Mouse (Mus musculus) brain, embryonic 14.5 days (tissue): ENCODE data around the gene Olfr1129. TPM values are rescaled to one million over a fixed set of nuclear protein-coding genes. Genes with fewer than 3 reads are reported as not detected.
"Not testable (repeated sequence)": the region's sequence is repeated elsewhere in the genome, so short reads cannot be mapped to it uniquely, and the experiment has no call there.

Source experiments
- DNase-seq: peaks from one replicate; pipeline ENCODE4 v3.0.0-alpha.2; 2011; ENCODE audit warnings: low read depth
- CTCF ChIP-seq: fragments of 200-500 bp; IDR thresholded peaks from 2 replicates; pipeline ENCODE4 v1.5.1; 2012; ENCODE audit warnings: inconsistent platforms, mild to moderate bottlenecking, moderate library complexity, borderline replicate concordance; ENCODE audit not compliant: insufficient read depth, insufficient read length; ENCODE audit errors: extremely low read depth
- POLR2A ChIP-seq: fragments of 200-500 bp; IDR thresholded peaks from 2 replicates; pipeline ENCODE4 v1.6.1; 2012; ENCODE audit warnings: mild to moderate bottlenecking, inconsistent platforms, borderline replicate concordance; ENCODE audit not compliant: poor library complexity, insufficient read depth, insufficient read length, severe bottlenecking; ENCODE audit errors: extremely low read depth
- polyA plus RNA-seq: library from polyadenylated mRNA; depleted of rRNA; stranded (reverse); fragments of >200 nt; gene quantifications from 2 replicates; pipeline ENCODE4 v1.2.3, GENCODE M21; 2012; rRNA removed

The Olfr1129 gene
- not detected in 2 replicates for polyA plus RNA-seq

DNA sequence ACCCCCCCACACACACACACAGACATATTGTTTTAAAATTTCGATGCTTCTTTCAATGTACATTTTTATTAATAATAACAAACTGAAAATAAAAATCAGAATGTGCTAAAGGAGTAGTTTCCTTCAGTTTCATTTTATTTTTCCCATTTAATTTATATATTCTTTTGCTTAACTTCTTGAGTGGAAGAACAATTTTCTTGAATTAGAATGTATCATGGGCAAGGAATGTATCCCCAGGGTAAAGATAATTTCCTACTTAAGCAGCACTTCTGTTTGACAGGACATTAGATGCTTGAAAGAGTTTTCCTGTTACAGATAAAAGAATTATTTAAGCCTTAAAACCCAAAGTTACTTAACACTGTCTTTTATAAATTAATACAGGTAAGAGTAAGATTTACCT, at the start of gene Olfr1129:
Gene Olfr1129, plus strand, starts transcription at position 301 of the 400 bp plus-strand sequence.
- DNase-seq = not testable (repeated sequence)

DNA sequence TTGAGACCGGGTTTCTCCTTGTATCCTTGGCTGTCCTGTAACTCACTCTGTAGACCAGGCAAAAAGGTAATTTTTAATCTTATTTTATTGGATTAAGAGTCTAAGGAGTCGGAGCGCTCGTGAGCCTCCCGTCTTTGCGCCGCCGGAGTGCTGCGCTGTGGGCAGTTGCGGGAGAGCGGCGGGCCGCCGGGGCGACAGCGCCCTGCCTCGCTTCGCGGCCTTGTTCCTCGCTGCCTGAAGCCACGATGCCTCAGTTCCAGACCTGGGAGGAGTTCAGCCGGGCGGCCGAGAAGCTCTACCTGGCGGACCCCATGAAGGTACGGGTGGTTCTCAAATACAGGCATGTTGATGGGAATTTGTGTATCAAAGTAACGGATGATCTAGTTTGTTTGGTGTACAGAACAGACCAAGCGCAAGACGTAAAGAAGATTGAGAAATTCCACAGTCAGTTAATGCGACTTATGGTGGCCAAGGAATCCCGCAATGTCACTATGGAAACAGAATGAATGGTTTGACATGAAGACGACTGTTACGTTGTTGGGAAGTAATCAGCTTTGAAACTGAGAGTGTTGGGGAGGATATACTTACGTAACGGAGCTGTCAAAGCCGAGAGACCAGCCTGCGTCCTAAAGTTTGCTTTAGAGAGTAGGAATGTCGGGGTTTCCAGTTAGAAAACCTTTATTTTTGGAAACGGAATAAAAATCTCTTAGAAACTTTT, 47.6 kb upstream of the Olfr1129 start:
- DNase-seq = peak; percentile 46

DNA sequence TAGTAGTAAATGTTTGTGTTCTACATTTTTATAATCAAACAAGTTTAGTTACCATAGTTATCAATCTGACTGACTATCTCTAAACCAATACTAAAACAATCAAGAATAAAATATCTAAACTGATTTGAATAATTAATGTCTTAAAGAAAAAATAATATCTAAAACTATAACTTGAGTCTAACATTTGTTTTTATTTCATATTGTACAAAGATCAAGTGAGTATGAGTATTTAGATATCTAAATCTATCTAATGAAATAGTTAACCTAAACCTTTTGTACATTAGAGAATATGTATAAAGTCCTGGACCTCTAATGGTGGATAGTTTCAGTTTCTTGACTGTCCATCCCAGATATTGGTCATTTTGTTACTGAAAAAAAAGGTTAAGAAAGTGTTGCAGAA, 42.2 kb upstream of the Olfr1129 start, which contains the start of gene Olfr153:
Gene Olfr153, plus strand, starts transcription at position 301 of the 400 bp plus-strand sequence.
- DNase-seq = no peak
- no peak for TF ChIP-seq POLR2A
- TF ChIP-seq CTCF = no peak

DNA sequence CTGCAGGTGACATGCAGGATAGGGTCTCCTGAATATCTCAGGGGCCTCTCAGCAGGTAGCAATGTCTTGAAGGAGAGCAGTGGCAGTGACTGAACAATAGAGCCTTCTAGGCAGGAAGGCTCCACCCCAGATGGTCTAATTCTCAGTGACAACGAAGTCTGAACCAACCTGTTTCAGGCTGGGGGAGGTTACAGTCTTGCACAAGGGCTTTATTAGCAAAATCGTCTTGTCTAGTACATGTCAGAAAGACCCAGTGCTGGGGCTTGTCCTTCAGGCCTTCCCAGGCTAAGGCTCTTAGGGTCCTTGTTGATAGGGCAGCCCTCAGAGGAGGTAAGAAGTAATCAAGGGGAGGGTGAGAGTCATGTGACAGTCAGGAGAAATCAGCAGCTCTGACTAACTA, 38.9 kb upstream of the Olfr1129 start:
- DNase-seq = no peak
- no peak for TF ChIP-seq CTCF
- TF ChIP-seq POLR2A = no peak

DNA sequence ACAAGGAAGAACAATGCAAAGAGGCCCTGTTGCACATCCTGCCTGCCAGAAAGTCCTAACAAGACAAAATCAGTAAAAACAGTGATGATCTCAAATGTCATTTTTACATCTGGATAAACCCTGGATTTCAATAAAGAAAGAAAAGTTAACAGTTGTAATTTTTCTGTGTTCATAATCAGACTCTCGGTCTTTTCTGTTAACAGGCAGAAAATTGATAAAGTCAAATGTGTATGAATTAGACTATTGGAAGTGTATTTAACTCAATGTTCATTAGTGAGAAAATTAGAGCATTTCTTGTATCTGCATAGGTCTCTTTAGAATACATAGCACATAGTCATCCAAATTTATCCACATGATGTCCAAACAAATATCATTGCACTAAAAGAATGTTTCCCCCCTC, 28.3 kb upstream of the Olfr1129 start, which contains the start of gene Olfr1128:
Gene Olfr1128, minus strand, starts transcription at position 101 of the 400 bp plus-strand sequence.
- DNase-seq = no peak
- TF ChIP-seq CTCF = no peak
- TF ChIP-seq POLR2A = no peak

DNA sequence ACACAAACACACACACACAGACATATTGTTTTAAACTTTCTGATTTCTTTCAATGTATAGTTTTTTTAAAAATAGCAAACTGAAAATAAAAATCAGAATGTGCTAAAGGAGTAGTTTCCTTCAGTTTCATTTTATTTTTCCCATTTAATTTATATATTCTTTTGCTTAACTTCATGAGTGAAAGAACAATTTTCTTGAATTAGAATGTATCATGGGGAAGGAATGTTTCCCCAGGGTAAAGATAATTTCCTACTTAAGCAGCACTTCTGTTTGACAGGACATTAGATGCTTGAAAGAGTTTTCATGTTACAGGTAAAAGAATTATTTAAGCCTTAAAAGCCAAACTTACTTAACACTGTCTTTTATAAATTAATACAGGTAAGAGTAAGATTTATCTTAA, 32.2 kb downstream of the Olfr1129 start, which contains the start of gene Olfr1130:
Gene Olfr1130, plus strand, starts transcription at position 301 of the 400 bp plus-strand sequence.
- not testable (repeated sequence) for DNase-seq

DNA sequence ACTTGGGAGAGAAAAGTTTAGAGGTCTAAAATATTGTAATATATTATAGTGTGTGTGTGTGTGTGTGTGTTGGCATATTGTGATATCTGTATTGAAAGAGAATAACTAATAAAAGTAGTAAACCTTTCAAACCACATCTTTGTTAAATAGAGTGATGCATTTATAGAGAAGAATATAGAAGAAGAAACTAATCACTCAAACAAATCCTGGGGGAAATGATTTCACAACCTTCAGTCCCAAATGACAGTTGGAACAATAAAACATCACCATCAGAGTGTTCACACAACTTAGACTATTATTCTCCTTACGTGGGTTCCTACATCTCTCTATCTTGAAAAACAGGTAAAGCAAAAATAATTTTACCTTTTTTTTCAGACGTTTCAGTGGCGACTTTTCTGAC, 53.1 kb downstream of the Olfr1129 start, which contains the start of gene Olfr1131:
Gene Olfr1131, plus strand, starts transcription at position 301 of the 400 bp plus-strand sequence.
- no peak for DNase-seq
- no peak for TF ChIP-seq CTCF
- no peak for TF ChIP-seq POLR2A

Other genes starting within 250 kb of the Olfr1129 start
- gene Olfr1120, start 219.1 kb upstream of the Olfr1129 start, polyA plus RNA-seq = not detected in 2 replicates
- not detected in 2 replicates for gene Olfr1121, start 204.0 kb upstream of the Olfr1129 start, polyA plus RNA-seq
- gene Olfr1122, start 188.1 kb upstream of the Olfr1129 start, polyA plus RNA-seq = not detected in 2 replicates
- gene Olfr1123, start 157.3 kb upstream of the Olfr1129 start, polyA plus RNA-seq = not detected in 2 replicates
- not detected in 2 replicates for gene Olfr1124, start 143.6 kb upstream of the Olfr1129 start, polyA plus RNA-seq
- gene Olfr1126, start 119.9 kb upstream of the Olfr1129 start, polyA plus RNA-seq = not detected in 2 replicates
- gene Pramel7, start 76.8 kb upstream of the Olfr1129 start, polyA plus RNA-seq = not detected in 2 replicates
- not detected in 2 replicates for gene Pramel6, start 67.3 kb upstream of the Olfr1129 start, polyA plus RNA-seq
- not detected in 2 replicates for gene Olfr153, start 42.1 kb upstream of the Olfr1129 start, polyA plus RNA-seq
- not detected in 2 replicates for gene Olfr1128, start 28.4 kb upstream of the Olfr1129 start, polyA plus RNA-seq
- not detected in 2 replicates for gene Olfr1130, start 32.3 kb downstream of the Olfr1129 start, polyA plus RNA-seq
- not detected in 2 replicates for gene Olfr1131, start 53.2 kb downstream of the Olfr1129 start, polyA plus RNA-seq
- gene Olfr1132, start 63.6 kb downstream of the Olfr1129 start, polyA plus RNA-seq = not detected in 2 replicates
- gene Olfr1133, start 73.5 kb downstream of the Olfr1129 start, polyA plus RNA-seq = not detected in 2 replicates
- gene Olfr1134, start 84.6 kb downstream of the Olfr1129 start, polyA plus RNA-seq = not detected in 2 replicates
- gene Olfr1135, start 99.8 kb downstream of the Olfr1129 start, polyA plus RNA-seq = not detected in 2 replicates
- not detected in 2 replicates for gene Olfr1136, start 120.0 kb downstream of the Olfr1129 start, polyA plus RNA-seq
- not detected in 2 replicates for gene Olfr1137, start 139.3 kb downstream of the Olfr1129 start, polyA plus RNA-seq
- gene Olfr1138, start 166.1 kb downstream of the Olfr1129 start, polyA plus RNA-seq = not detected in 2 replicates
- gene Olfr1140, start 169.8 kb downstream of the Olfr1129 start, polyA plus RNA-seq = not detected in 2 replicates
- not detected in 2 replicates for gene Olfr1141, start 180.1 kb downstream of the Olfr1129 start, polyA plus RNA-seq
- gene Olfr152, start 205.6 kb downstream of the Olfr1129 start, polyA plus RNA-seq = not detected in 2 replicates
- not detected in 2 replicates for gene Olfr1143, start 226.7 kb downstream of the Olfr1129 start, polyA plus RNA-seq
- not detected in 2 replicates for gene Olfr1145, start 235.9 kb downstream of the Olfr1129 start, polyA plus RNA-seq